Mouse (Mus musculus) heart, adult 10 weeks (tissue): ENCODE data around the gene D130052B06Rik. TPM values are rescaled to one million over a fixed set of nuclear protein-coding genes. Genes with fewer than 3 reads are reported as not detected.

Source experiments
- polyA plus RNA-seq: library from polyadenylated mRNA; stranded (reverse); fragments of 350-450 nt; fragmentation: Illumina TruSeq; extraction: RNeasy Lipid Tissue Mini Kit (QIAGEN cat#74804); gene quantifications from one replicate; pipeline ENCODE4 v1.2.3, GENCODE M21; 2014; ENCODE audit warnings: low read depth, low replicate concordance

D130052B06Rik gene
- polyA plus RNA-seq: not detected

GRCm38 (mm10) chr11:33598986-33599385 is at the start of gene D130052B06Rik:
Gene D130052B06Rik (plus strand): TSS chr11:33599302.

GRCm38 (mm10) chr11:33578859-33579258 is 20.2 kb upstream of the D130052B06Rik start, which contains the start of gene Gabrp:
Gene Gabrp (minus strand): TSS chr11:33578959.

Other genes starting within 250 kb of the D130052B06Rik start
- 0.47 TPM for gene Ranbp17, start 85.6 kb upstream of the D130052B06Rik start, polyA plus RNA-seq
- gene Gabrp, start 20.3 kb upstream of the D130052B06Rik start, polyA plus RNA-seq: not detected